Mouse (Mus musculus) c-Kit-negative CD71-positive TER-119-positive erythroid progenitor cells, embryonic 14.5 days (primary cell): ENCODE data around the gene Cnr2.

Source experiments
- DNase-seq: peaks from one replicate; pipeline ENCODE4 v3.0.0-alpha.2; 2013; ENCODE audit warnings: low read depth, low spot score

Gene Cnr2

GRCm38 (mm10) chr4:135875991-135876582, 19.1 kb upstream of the Cnr2 start:
- DNase-seq: no peak

- DNase-seq: no peak
Observed at GRCm38 (mm10) chr4:135876583-135877020, 18.6 kb upstream of the Cnr2 start.

- no peak for DNase-seq
Observed at GRCm38 (mm10) chr4:135877742-135878141, 17.5 kb upstream of the Cnr2 start.

GRCm38 (mm10) chr4:135879021-135879420, 16.2 kb upstream of the Cnr2 start:
- DNase-seq: no peak

- DNase-seq: no peak
Observed at GRCm38 (mm10) chr4:135880018-135880417, 15.2 kb upstream of the Cnr2 start.

GRCm38 (mm10) chr4:135880576-135880975, 14.6 kb upstream of the Cnr2 start:
- DNase-seq: no peak

- no peak for DNase-seq
Observed at GRCm38 (mm10) chr4:135882023-135882422, 13.2 kb upstream of the Cnr2 start.

GRCm38 (mm10) chr4:135883401-135883851, 11.8 kb upstream of the Cnr2 start:
- DNase-seq: no peak

- no peak for DNase-seq
Observed at GRCm38 (mm10) chr4:135883881-135884516, 11.2 kb upstream of the Cnr2 start.

- DNase-seq: no peak
Observed at GRCm38 (mm10) chr4:135884531-135884930, 10.7 kb upstream of the Cnr2 start.

GRCm38 (mm10) chr4:135885676-135886075, 9.5 kb upstream of the Cnr2 start:
- no peak for DNase-seq

- DNase-seq: no peak
Observed at GRCm38 (mm10) chr4:135886184-135886583, 9.0 kb upstream of the Cnr2 start.

GRCm38 (mm10) chr4:135888448-135889057, 6.6 kb upstream of the Cnr2 start:
- no peak for DNase-seq

GRCm38 (mm10) chr4:135889146-135889883, 5.9 kb upstream of the Cnr2 start:
- DNase-seq: no peak

GRCm38 (mm10) chr4:135889884-135890283, 5.3 kb upstream of the Cnr2 start:
- peak; percentile 17 for DNase-seq

- no peak for DNase-seq
Observed at GRCm38 (mm10) chr4:135891539-135891938, 3.7 kb upstream of the Cnr2 start.

GRCm38 (mm10) chr4:135892884-135893283, 2.3 kb upstream of the Cnr2 start:
- DNase-seq: no peak

- DNase-seq: no peak
Observed at GRCm38 (mm10) chr4:135896157-135896556, 963 bp downstream of the Cnr2 start.

GRCm38 (mm10) chr4:135898380-135899049, 3.3 kb downstream of the Cnr2 start:
- DNase-seq: no peak

GRCm38 (mm10) chr4:135899050-135899448, 3.9 kb downstream of the Cnr2 start:
- no peak for DNase-seq

GRCm38 (mm10) chr4:135900008-135900407, 4.8 kb downstream of the Cnr2 start:
- DNase-seq: no peak
